Mouse (Mus musculus) lung, postnatal 36 days (tissue): ENCODE measurements at regions not wholly inside any gene's neighbourhood (a gene's known extent, or its start where the extent isn't known, plus 50 kb on each side); places are given as distances from the start of the nearest gene placed in this dataset.

ENCODE experiments used
- DNase-seq: peaks from one replicate; pipeline ENCODE4 v3.0.0; 2022; ENCODE audit warnings: mixed read lengths

GRCm38 (mm10) chr8:46898697-46899445, 87.8 kb upstream of the Enpp6 start:
- no peak for DNase-seq

GRCm38 (mm10) chr8:46900826-46901225, 85.9 kb upstream of the Enpp6 start:
- no peak for DNase-seq

DNA sequence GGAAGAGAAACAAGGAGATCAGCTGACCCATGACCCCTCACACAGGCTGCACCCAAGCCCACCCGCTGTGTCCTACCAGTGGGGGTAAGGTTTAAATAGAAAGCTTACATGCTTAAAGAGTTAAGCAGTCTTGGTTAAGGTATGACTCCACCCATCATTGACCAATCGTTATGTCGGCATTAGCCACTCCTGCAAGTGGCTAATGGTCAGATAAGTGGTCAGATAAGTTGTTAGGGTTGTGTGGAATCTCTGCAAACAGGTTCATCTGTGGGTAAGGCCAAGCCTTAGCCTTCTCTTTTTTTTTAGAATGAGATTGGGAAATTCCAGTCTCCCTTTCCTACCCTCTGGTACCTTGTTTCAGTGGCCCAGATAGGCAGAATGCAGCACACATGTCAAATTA, 82.0 kb upstream of the Enpp6 start:
- DNase-seq, result no peak

DNA sequence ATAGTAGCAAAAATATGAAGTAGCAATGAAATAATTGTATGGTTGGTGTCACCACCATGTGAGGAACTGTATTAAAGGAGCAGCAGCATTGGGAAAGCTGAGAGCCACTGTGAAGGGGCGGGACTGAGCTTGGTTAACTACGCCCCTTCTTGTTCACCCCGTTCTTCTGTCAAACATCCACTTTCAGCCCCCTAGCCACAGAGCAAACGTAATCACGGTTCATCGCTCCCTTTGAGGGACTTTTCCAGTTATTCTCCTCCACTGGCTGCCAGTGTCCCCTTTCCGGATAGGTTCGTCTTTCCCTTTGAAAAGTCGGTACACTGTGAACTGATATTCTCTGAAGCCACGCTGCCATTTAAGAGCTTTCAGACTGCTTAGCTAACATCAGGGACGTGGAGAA, 79.3 kb upstream of the Enpp6 start:
- no peak for DNase-seq

GRCm38 (mm10) chr8:46908186-46908585, 78.5 kb upstream of the Enpp6 start:
- DNase-seq, result no peak

DNA sequence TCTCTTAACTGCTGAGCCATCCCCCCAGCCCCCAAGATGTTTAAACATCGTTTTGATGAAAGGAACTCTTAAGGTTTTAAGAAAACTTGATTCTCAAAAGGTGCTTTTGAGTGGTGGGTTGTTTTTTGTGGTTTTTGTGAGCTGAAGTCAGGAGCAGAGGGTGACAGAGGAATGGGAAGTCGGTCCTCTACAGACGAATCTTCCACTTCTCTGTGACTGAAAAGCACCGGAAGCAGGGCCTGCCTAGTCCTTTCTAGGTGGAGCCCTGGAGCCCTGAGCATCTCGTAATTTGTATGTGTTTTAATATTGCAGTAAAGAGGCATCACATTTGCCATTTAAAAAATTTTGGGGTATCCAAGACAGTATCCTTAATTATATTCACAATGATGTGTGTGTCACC, 72.7 kb upstream of the Enpp6 start:
- DNase-seq, result no peak

GRCm38 (mm10) chr8:46920071-46920470, 66.6 kb upstream of the Enpp6 start:
- DNase-seq, result no peak

DNA sequence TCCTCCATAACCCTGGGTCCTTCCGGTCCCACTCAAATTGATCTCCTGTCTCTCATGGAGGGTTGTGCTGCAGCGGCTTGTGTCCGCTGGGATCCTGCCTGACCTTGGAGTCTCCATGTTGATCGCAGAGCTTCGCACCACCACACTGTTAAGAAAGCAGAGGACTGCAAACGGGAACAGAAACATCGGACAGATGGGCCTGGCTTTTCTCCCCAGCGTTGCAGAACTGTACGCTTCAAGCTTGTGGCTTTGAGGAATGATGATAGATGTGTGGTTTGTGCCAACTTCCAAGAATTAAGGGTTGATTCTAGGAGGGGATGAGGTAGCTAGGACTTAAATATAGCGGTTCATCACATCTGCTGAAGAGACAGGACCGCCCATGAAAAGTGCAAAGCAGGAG, 65.6 kb upstream of the Enpp6 start:
- DNase-seq, result peak; percentile 48

- DNase-seq, result no peak
These were observed 65.1 kb upstream of the Enpp6 start for GRCm38 (mm10) chr8:46921585-46921984.

- no peak for DNase-seq
These were observed 61.7 kb upstream of the Enpp6 start for GRCm38 (mm10) chr8:46924787-46925548.

GRCm38 (mm10) chr8:46928718-46929117, 58.0 kb upstream of the Enpp6 start:
- no peak for DNase-seq

DNA sequence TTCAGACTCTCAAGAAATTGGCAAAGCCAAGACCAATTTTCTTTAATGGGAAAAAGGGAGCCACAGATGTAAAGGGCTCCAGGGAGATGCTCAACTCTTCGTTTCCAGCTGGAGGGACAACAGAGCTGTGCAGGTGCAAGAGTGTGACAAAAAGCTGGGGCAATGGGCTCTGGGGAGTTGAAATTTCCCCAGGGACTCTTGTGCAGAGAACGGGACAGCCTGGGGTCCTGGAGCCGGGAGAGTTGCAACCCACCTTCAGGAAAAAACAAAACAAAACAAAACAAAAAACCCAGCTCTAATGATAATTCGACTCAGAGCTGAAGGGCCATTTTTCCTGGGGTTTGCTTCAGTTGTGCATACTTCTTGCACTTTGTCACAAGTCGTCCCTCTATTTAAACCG, 57.0 kb upstream of the Enpp6 start:
- DNase-seq, result no peak

GRCm38 (mm10) chr8:46931267-46931666, 55.4 kb upstream of the Enpp6 start:
- DNase-seq, result no peak

GRCm38 (mm10) chr8:46933256-46933655, 53.4 kb upstream of the Enpp6 start:
- DNase-seq, result no peak

- DNase-seq, result peak; percentile 70
These were observed 52.4 kb upstream of the Enpp6 start for GRCm38 (mm10) chr8:46934254-46934653.

- peak; percentile 85 for DNase-seq
These were observed 51.8 kb upstream of the Enpp6 start for GRCm38 (mm10) chr8:46934898-46935297.

DNA sequence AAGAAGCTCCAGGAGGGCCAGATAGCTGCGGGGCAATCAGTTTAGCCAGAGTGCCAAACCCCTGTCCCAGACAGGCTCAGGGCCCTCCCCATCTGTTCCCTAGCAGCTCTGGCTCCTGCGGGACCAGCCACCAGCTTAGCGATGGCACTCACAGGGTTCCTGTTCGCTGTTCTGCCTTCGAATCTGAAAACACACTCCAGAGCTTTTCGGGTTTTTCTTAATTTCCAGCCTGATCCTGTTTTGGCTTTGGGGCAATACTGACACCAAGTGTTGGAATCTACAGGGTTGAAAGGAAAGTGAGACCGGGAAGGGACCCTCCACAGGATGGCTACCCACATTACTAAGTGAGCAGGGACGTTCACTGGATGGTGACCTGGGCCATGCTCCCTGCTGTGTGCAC, 50.6 kb upstream of the Enpp6 start:
- peak; percentile 26 for DNase-seq
